Mouse (Mus musculus): ENCODE measurements at regions not wholly inside any gene's neighbourhood (a gene's known extent, or its start where the extent isn't known, plus 50 kb on each side); places are given as distances from the start of the nearest gene placed in this dataset.

GRCm38 (mm10) chr7:110695729-110696128 lies 68.3 kb downstream of the Adm start:
- Histone ChIP-seq H3K4me1 (ENCODE audit: insufficient read depth, low read depth, low read length) (no peaks in the 10 kb centered on the region), H3K36me3 (replicated peaks) (no peaks in the 10 kb centered on the region), H3K9me3 (replicated peaks) (no peaks in the 10 kb centered on the region), H3K27me3 (ENCODE audit: insufficient read depth, low read length) (no peaks in the 10 kb centered on the region), H3K4me3 (ENCODE audit: low read depth, low read length) (no peak overlapping the region)
- ATAC-seq (ENCODE audit: extremely low read depth, insufficient number of reproducible peaks, low FRiP score, poor library complexity, severe bottlenecking): no peak
- no peak for TF ChIP-seq TAL1 (conservative IDR thresholded peaks at IDR 0.05; ENCODE audit: low read depth, low read length)
- no peak for DNase-seq (ENCODE audit: low spot score)

GRCm38 (mm10) chr7:110698211-110699153 lies 69.5 kb upstream of the Ampd3 start:
- no peak for TF ChIP-seq GATA1 (IDR thresholded peaks at IDR 0.05; ENCODE audit: borderline replicate concordance, low read length)
- TF ChIP-seq CTCF (IDR thresholded peaks at IDR 0.05; ENCODE audit: low read depth, low read length): no peak
- TF ChIP-seq GATA2 (IDR thresholded peaks at IDR 0.05; ENCODE audit: borderline replicate concordance, low read depth, low read length): no peak
- no peak for TF ChIP-seq TAL1 (conservative IDR thresholded peaks at IDR 0.05; ENCODE audit: low read depth, low read length)
- no peak for TF ChIP-seq POLR2AphosphoS5 (IDR thresholded peaks at IDR 0.05; ENCODE audit: insufficient replicate concordance, low read depth, low read length)
- Histone ChIP-seq H3K9me3 (replicated peaks) (no peaks in the 10 kb centered on the region), H3K4me1 (ENCODE audit: insufficient read depth, low read depth, low read length) (no peaks in the 10 kb centered on the region), H3K4me3 (ENCODE audit: low read depth, low read length) (no peak overlapping the region), H3K27me3 (ENCODE audit: insufficient read depth, low read length) (no peaks in the 10 kb centered on the region), H3K36me3 (replicated peaks) (no peaks in the 10 kb centered on the region)
- ATAC-seq (ENCODE audit: extremely low read depth, insufficient number of reproducible peaks, low FRiP score, poor library complexity, severe bottlenecking) (no peak), DNase-seq (ENCODE audit: low spot score) (no peak)

GRCm38 (mm10) chr7:110699596-110699995 lies 68.4 kb upstream of the Ampd3 start:
- Histone ChIP-seq H3K36me3 (replicated peaks) (no peaks in the 10 kb centered on the region), H3K9me3 (replicated peaks) (no peaks in the 10 kb centered on the region), H3K4me3 (ENCODE audit: low read depth, low read length) (no peak overlapping the region), H3K27me3 (ENCODE audit: insufficient read depth, low read length) (no peaks in the 10 kb centered on the region), H3K4me1 (ENCODE audit: insufficient read depth, low read depth, low read length) (no peaks in the 10 kb centered on the region)
- ATAC-seq (ENCODE audit: extremely low read depth, insufficient number of reproducible peaks, low FRiP score, poor library complexity, severe bottlenecking) (no peak), DNase-seq (ENCODE audit: low spot score) (no peak)
- no peak for TF ChIP-seq TAL1 (conservative IDR thresholded peaks at IDR 0.05; ENCODE audit: low read depth, low read length)
- no peak for TF ChIP-seq GATA1 (IDR thresholded peaks at IDR 0.05; ENCODE audit: borderline replicate concordance, low read length)
- TF ChIP-seq POLR2AphosphoS5 (IDR thresholded peaks at IDR 0.05; ENCODE audit: insufficient replicate concordance, low read depth, low read length): no peak
- TF ChIP-seq GATA2 (IDR thresholded peaks at IDR 0.05; ENCODE audit: borderline replicate concordance, low read depth, low read length): no peak
- no peak for TF ChIP-seq CTCF (IDR thresholded peaks at IDR 0.05; ENCODE audit: low read depth, low read length)

- peak; percentile 13 for DNase-seq (ENCODE audit: low spot score)
- no peak for TF ChIP-seq TAL1 (conservative IDR thresholded peaks at IDR 0.05; ENCODE audit: low read depth, low read length)
- no peak for TF ChIP-seq CTCF (IDR thresholded peaks at IDR 0.05; ENCODE audit: low read depth, low read length)
- TF ChIP-seq GATA2 (IDR thresholded peaks at IDR 0.05; ENCODE audit: borderline replicate concordance, low read depth, low read length): no peak
- TF ChIP-seq GATA1 (IDR thresholded peaks at IDR 0.05; ENCODE audit: borderline replicate concordance, low read length): no peak
- TF ChIP-seq POLR2AphosphoS5 (IDR thresholded peaks at IDR 0.05; ENCODE audit: insufficient replicate concordance, low read depth, low read length): no peak
- Histone ChIP-seq H3K36me3 (replicated peaks) (no peaks in the 10 kb centered on the region), H3K4me1 (ENCODE audit: insufficient read depth, low read depth, low read length) (no peaks in the 10 kb centered on the region), H3K9me3 (replicated peaks) (no peaks in the 10 kb centered on the region), H3K27me3 (ENCODE audit: insufficient read depth, low read length) (no peaks in the 10 kb centered on the region), H3K4me3 (ENCODE audit: low read depth, low read length) (no peak overlapping the region)
- ATAC-seq (ENCODE audit: extremely low read depth, insufficient number of reproducible peaks, low FRiP score, poor library complexity, severe bottlenecking): no peak
Measured at GRCm38 (mm10) chr7:110701681-110702413, 66.2 kb upstream of the Ampd3 start.

GRCm38 (mm10) chr7:110702414-110702783 lies 65.6 kb upstream of the Ampd3 start:
- Histone ChIP-seq H3K9me3 (replicated peaks) (no peaks in the 10 kb centered on the region), H3K4me3 (ENCODE audit: low read depth, low read length) (no peak overlapping the region), H3K4me1 (ENCODE audit: insufficient read depth, low read depth, low read length) (no peaks in the 10 kb centered on the region), H3K27me3 (ENCODE audit: insufficient read depth, low read length) (no peaks in the 10 kb centered on the region), H3K36me3 (replicated peaks) (no peaks in the 10 kb centered on the region)
- no peak for ATAC-seq (ENCODE audit: extremely low read depth, insufficient number of reproducible peaks, low FRiP score, poor library complexity, severe bottlenecking)
- no peak for DNase-seq (ENCODE audit: low spot score)
- TF ChIP-seq POLR2AphosphoS5 (IDR thresholded peaks at IDR 0.05; ENCODE audit: insufficient replicate concordance, low read depth, low read length): no peak
- TF ChIP-seq TAL1 (conservative IDR thresholded peaks at IDR 0.05; ENCODE audit: low read depth, low read length): no peak

- no peaks in the 10 kb centered on the region for H3K9me3 ChIP-seq (replicated peaks)
- no peaks in the 10 kb centered on the region for H3K27me3 ChIP-seq (ENCODE audit: insufficient read depth, low read length)
- DNase-seq (ENCODE audit: low spot score) (no peak), ATAC-seq (ENCODE audit: extremely low read depth, insufficient number of reproducible peaks, low FRiP score, poor library complexity, severe bottlenecking) (no peak)
- no peak for TF ChIP-seq GATA2 (IDR thresholded peaks at IDR 0.05; ENCODE audit: borderline replicate concordance, low read depth, low read length)
- TF ChIP-seq TAL1 (conservative IDR thresholded peaks at IDR 0.05; ENCODE audit: low read depth, low read length): no peak
- no peak for TF ChIP-seq CTCF (IDR thresholded peaks at IDR 0.05; ENCODE audit: low read depth, low read length)
- TF ChIP-seq POLR2AphosphoS5 (IDR thresholded peaks at IDR 0.05; ENCODE audit: insufficient replicate concordance, low read depth, low read length): no peak
- no peak for TF ChIP-seq GATA1 (IDR thresholded peaks at IDR 0.05; ENCODE audit: borderline replicate concordance, low read length)
- no peak overlapping the region for H3K4me3 ChIP-seq (ENCODE audit: low read depth, low read length)
- H3K4me1 ChIP-seq (ENCODE audit: insufficient read depth, low read depth, low read length): no peaks in the 10 kb centered on the region
- H3K36me3 ChIP-seq (replicated peaks): no peaks in the 10 kb centered on the region
Measured at GRCm38 (mm10) chr7:110705311-110706000, 62.5 kb upstream of the Ampd3 start.

Data from G1E (cell line).